Mouse (Mus musculus): ENCODE data around the gene Gm8024.
A peak's percentile ranks its signal among the peaks of the same experiment; 100 is the strongest.
"Not testable (repeated sequence)": the region's sequence is repeated elsewhere in the genome, so short reads cannot be mapped to it uniquely, and the experiment has no call there.

Gm8024 gene

GRCm38 (mm10) chr14:42524182-42524581 lies at the start of gene Gm8024:
Gene Gm8024, minus strand, starts transcription at chr14:42524282.
- not testable (repeated sequence) for DNase-seq (ENCODE audit: low read depth, low spot score)

- peak; percentile 77 for DNase-seq (ENCODE audit: low read depth, low spot score)
Measured at GRCm38 (mm10) chr14:42543170-42543701, 19.2 kb upstream of the Gm8024 start.

- DNase-seq (ENCODE audit: low read depth, low spot score): peak; percentile 0
Measured at GRCm38 (mm10) chr14:42542316-42543169, 18.5 kb upstream of the Gm8024 start.

- DNase-seq (ENCODE audit: low read depth, low spot score): not testable (repeated sequence)
Measured at GRCm38 (mm10) chr14:42502249-42502648, 21.8 kb downstream of the Gm8024 start, which contains the start of gene Gm8020. Gene Gm8020, minus strand, starts transcription at chr14:42502349.
